10 mouse cellular contexts compared by ENCODE assay signal in the genomic region with DNA sequence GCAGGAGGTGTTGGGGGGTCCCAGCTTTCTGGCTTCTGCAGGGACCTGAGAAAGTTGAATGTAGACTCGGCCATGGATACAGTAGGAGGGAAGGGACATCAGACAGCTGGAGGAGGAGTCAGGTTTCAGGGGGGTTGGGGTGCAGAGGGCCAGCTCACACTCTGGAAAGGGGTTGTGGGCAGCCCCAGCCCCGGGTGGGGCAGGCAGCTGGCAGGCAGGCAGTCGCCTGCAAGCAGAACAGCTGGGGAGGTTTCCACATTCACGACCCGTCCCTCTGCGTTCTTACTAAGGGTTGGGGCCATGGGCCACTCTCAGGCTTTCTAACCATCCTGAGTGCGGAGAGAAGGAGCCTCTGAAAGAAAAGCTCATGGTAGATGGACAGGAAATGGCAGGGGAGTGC. TPM values are rescaled to one million over a fixed set of nuclear protein-coding genes. Genes with fewer than 3 reads are reported as not detected.
A peak's percentile ranks its signal among the peaks of the same experiment; 100 is the strongest.
DNase-seq lines count a peak whose midpoint lies in the region; ATAC-seq and TF ChIP-seq lines count a peak whose summit lies in the region.
"Had no signal": no experiment of that assay in that cellular context is flagged by ENCODE, and none has a peak within 500 bp of the region (broad histone marks: within the 10 kb centered on the region; RNA-seq: fewer than 3 reads in every experiment).

No protein-coding gene starts in this region.

- no peak for DNase-seq in heart, adult 2 months
- DNase-seq in heart, postnatal 25 days (ENCODE audit: low spot score): no peak
- peak; percentile 55 for DNase-seq in lung, embryonic 14.5 days
- no peak for DNase-seq in lung, adult 2 months
- no peak for DNase-seq in layer of hippocampus, adult 18-20 months (ENCODE audit: low spot score in 2 of 2)
- DNase-seq: cerebellum, postnatal 25 days had no signal

- H3K4me3 ChIP-seq in heart, adult 2 months: no peak overlapping the region
- H3K4me3 ChIP-seq in lung, embryonic 14.5 days (ENCODE audit: low read depth, low read length): no peak overlapping the region
- no peak overlapping the region for H3K4me3 ChIP-seq in lung, adult 2 months (replicated peaks; ENCODE audit: extremely low read depth, low read depth, low read length)
- no peak overlapping the region for H3K4me3 ChIP-seq in embryonic fibroblast, embryonic 13.5 days (ENCODE audit: insufficient read depth, low read length)
- H3K4me3 ChIP-seq in neural tube, embryonic 15.5 days (replicated peaks): no peak overlapping the region

- no peak overlapping the region for H3K9ac ChIP-seq in heart, adult 2 months (ENCODE audit: low read depth, low read length)
- no peak overlapping the region for H3K9ac ChIP-seq in lung, embryonic 14.5 days
- no peak overlapping the region for H3K9ac ChIP-seq in neural tube, embryonic 15.5 days (replicated peaks)
- H3K9ac ChIP-seq: liver, embryonic 14.5 days had no signal

- H3K36me3 ChIP-seq in heart, adult 2 months (ENCODE audit: control insufficient read depth, insufficient read depth, low read length): peaks cover under 1% of the 10 kb centered on the region
- peaks cover 19% of the 10 kb centered on the region for H3K36me3 ChIP-seq in lung, embryonic 14.5 days (ENCODE audit: insufficient read depth)
- H3K36me3 ChIP-seq in neural tube, embryonic 15.5 days: peaks cover 19% of the 10 kb centered on the region

- WGBS in heart, adult 2 months: 88% methylated on average over 7 of the region's 7 CpGs
- 34% methylated on average over 7 of the region's 7 CpGs for WGBS in lung, embryonic 14.5 days
- WGBS in lung, adult 2 months: 68% methylated on average over 7 of the region's 7 CpGs
- WGBS in neural tube, embryonic 15.5 days: 62% methylated on average over 7 of the region's 7 CpGs

- no peak for TF ChIP-seq CTCF in heart, adult 2 months (IDR thresholded peaks at IDR 0.05)
- TF ChIP-seq CTCF in lung, embryonic 14.5 days (IDR thresholded peaks at IDR 0.05; ENCODE audit: low read depth): no peak
- TF ChIP-seq CTCF in lung, adult 2 months (IDR thresholded peaks at IDR 0.05; ENCODE audit: insufficient read depth, low read length): no peak
- no peak for TF ChIP-seq CTCF in embryonic fibroblast, embryonic 13.5 days (IDR thresholded peaks at IDR 0.05; ENCODE audit: borderline replicate concordance, insufficient read depth, low read length)

- peak overlapping the region; percentile 72 for H3K27ac ChIP-seq in heart, adult 2 months
- H3K27ac ChIP-seq in lung, embryonic 14.5 days (ENCODE audit: low read depth): peak overlapping the region; percentile 77
- peak overlapping the region; percentile 90 for H3K27ac ChIP-seq in embryonic fibroblast, embryonic 13.5 days (ENCODE audit: insufficient read depth, low read length)
- H3K27ac ChIP-seq in neural tube, embryonic 15.5 days (replicated peaks): 0 out of 2 replicates have a peak overlapping the region, but pooled peaks have one; percentile 69
- H3K27ac ChIP-seq: liver, embryonic 14.5 days had no signal

- TF ChIP-seq EP300 in heart, adult 2 months (IDR thresholded peaks at IDR 0.05; ENCODE audit: insufficient read depth, low read depth, low read length): no peak

- H3K27me3 ChIP-seq in heart, adult 2 months (ENCODE audit: control insufficient read depth, insufficient read depth, low read length): no peaks in the 10 kb centered on the region
- H3K27me3 ChIP-seq in lung, embryonic 14.5 days (ENCODE audit: insufficient read depth, low read length): no peaks in the 10 kb centered on the region
- no peaks in the 10 kb centered on the region for H3K27me3 ChIP-seq in neural tube, embryonic 15.5 days (replicated peaks)

- H3K9me3 ChIP-seq in lung, embryonic 14.5 days (ENCODE audit: low read depth, low read length): no peaks in the 10 kb centered on the region
- no peaks in the 10 kb centered on the region for H3K9me3 ChIP-seq in neural tube, embryonic 15.5 days (replicated peaks)

- no peak for ATAC-seq in lung, embryonic 14.5 days (ENCODE audit: insufficient read depth)
- no peak for ATAC-seq in neural tube, embryonic 15.5 days (ENCODE audit: low FRiP score)
- ATAC-seq in erythroblast, adult 5-6 weeks (replicated peaks; ENCODE audit: low FRiP score, poor library complexity, severe bottlenecking): no peak

- no peak for TF ChIP-seq POLR2A in heart, adult 2 months (IDR thresholded peaks at IDR 0.05; ENCODE audit: insufficient read depth, low read depth, low read length)
- TF ChIP-seq POLR2A in lung, adult 2 months (IDR thresholded peaks at IDR 0.05; ENCODE audit: borderline replicate concordance, extremely low read depth, low read depth, low read length): no peak
- no peak for TF ChIP-seq POLR2A in embryonic fibroblast, embryonic 13.5 days (IDR thresholded peaks at IDR 0.05; ENCODE audit: low read depth, low read length)

- intact Hi-C loops in heart, adult 2 months (cut with DNase I): no loop called here
- intact Hi-C loops in heart, postnatal 25 days (cut with DNase I): no loop called here

- H3K79me2 ChIP-seq in heart, adult 2 months (replicated peaks; ENCODE audit: control insufficient read depth, insufficient read depth, low read length): no peaks in the 10 kb centered on the region

- no peak overlapping the region for H3K4me2 ChIP-seq in lung, embryonic 14.5 days
- H3K4me2 ChIP-seq in neural tube, embryonic 15.5 days: no peak overlapping the region

- H3K4me1 ChIP-seq in heart, adult 2 months (ENCODE audit: control insufficient read depth, insufficient read depth, low read length): peaks cover 37% of the 10 kb centered on the region
- H3K4me1 ChIP-seq in lung, embryonic 14.5 days (ENCODE audit: insufficient read depth): peaks cover 46% of the 10 kb centered on the region
- peaks cover 24% of the 10 kb centered on the region for H3K4me1 ChIP-seq in lung, adult 2 months (ENCODE audit: control insufficient read depth, insufficient read depth, low read length)
- peaks cover 5% of the 10 kb centered on the region; the same call in 1 of the 2 replicates for H3K4me1 ChIP-seq in embryonic fibroblast, embryonic 13.5 days (ENCODE audit: control insufficient read depth, insufficient read depth, low read length)
- peaks cover 63% of the 10 kb centered on the region for H3K4me1 ChIP-seq in neural tube, embryonic 15.5 days

RNA-seq across cellular contexts. Expression of a gene that starts 4.1 kb away (rescaled TPM):
- total RNA-seq in heart, adult 2 months (2021): 10 to 100 TPM; 38.8 to 39.6 TPM
- polyA plus RNA-seq in heart, adult 2 months (2012; rRNA removed): 34.3 and 39.7 TPM in 2 replicates
- total RNA-seq in heart, postnatal 25 days (2021): 10 to 100 TPM; 33.8 to 36.1 TPM
- 30.9 and 39.9 TPM in 2 replicates for polyA plus RNA-seq in lung, embryonic 14.5 days (2014; fragmentation: Nextera tagmentation; extraction: Ambion mirVana)
- polyA plus RNA-seq in lung, adult 2 months (2012; rRNA removed): 120 and 125 TPM in 2 replicates
- polyA plus RNA-seq in embryonic fibroblast, embryonic 13.5 days (2011; ENCODE audit: insufficient read length, low read depth, missing spikeins): 33.7 and 54.3 TPM in 2 replicates
- 21.2 and 31.8 TPM in 2 replicates for polyA plus RNA-seq in neural tube, embryonic 15.5 days (2015; fragmentation: Nextera tagmentation; extraction: Ambion mirVana)
- total RNA-seq in layer of hippocampus, adult 18-20 months (2021): 100 to 1,000 TPM; 213 to 214 TPM
- not detected in 2 replicates for total RNA-seq in erythroblast, adult 5-6 weeks (2015; ENCODE audit: low replicate concordance)
- total RNA-seq in erythroblast, adult 5-6 weeks (2017; ENCODE audit: low replicate concordance): 0.26 TPM in 1 of 2 replicates, not detected in the other
